Mouse (Mus musculus): Measurements from ENCODE around the gene Cybrd1.

The Cybrd1 gene

GRCm38 (mm10) chr2:71176329-71177249, 58.9 kb downstream of the Cybrd1 start:
- no peak for DNase-seq (ENCODE audit: low spot score)

- DNase-seq (ENCODE audit: low spot score), result no peak
Observed at GRCm38 (mm10) chr2:71177250-71177615, 59.5 kb downstream of the Cybrd1 start.

- no peak for DNase-seq (ENCODE audit: low spot score)
Observed at GRCm38 (mm10) chr2:71177760-71178159, 60.0 kb downstream of the Cybrd1 start.

DNA sequence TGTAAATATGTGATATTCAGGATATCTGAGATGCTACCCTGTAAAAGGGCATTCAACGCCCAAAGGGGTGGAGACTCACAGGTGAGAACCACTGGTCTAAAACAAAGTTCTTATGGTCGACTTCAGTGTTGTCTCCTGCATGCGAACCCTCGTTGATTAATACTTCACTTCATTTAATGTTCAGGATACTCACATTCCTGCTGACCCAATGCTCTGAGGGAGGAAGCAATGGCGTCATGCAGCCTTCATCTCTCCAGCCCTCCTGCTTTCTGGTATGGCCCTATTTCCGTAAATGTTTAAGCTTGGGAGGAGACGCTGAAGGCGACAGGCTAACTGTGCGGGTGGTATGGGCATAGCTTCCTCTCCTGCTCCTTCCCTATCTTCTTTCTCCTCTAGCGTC, 62.0 kb downstream of the Cybrd1 start:
- no peak for DNase-seq (ENCODE audit: low spot score)

DNA sequence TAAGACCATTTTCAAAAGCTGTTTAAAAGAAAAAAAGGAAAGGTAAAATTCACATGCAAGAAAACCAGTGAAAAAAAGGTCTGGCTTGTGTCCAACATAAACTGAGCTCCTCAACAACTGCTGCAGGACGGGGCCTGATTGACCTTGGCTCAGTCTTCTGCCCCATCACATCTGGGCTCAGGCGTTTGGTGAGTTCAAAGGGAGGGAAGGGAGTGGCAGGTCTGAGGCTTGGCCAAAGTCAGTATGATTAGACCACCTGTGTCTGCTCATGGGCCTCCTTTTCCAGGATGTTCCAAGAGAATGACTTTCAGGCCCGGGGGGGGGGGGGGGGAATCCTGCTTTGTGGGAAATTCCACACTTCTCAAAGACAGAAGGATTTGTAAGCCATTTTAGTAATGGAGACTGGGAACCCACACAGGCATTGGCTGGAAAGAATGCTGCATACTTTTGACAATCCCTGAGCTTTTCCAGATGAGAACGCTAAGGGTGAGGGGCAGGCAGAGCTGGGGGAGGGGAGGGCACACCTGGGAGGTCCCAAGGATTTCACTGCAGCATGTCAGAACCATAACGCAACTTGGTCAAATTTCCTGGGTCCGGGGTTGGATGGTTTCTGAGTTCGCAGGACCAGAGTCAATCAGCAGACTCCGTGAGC, 63.0 kb downstream of the Cybrd1 start:
- peak; percentile 10 for DNase-seq (ENCODE audit: low spot score)

DNA sequence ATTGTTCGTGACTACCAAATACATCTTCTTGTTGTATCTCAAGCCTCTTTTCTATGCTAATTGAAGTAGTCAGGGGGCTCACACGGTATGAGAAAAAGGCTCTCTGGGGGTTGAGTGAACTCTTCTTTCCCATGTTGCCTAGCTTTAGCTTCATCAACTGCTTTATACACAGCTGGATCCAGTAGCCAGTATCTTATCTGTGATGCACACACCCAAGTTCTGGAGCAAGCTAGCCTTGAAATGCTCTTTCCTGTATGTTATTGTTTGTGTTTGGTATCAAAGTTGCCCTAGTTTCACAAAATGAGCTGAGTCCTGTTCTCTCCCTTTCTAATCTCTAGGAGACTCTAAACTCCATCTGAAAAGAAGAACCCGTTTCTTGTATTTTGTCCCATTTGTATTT, 70.2 kb downstream of the Cybrd1 start:
- DNase-seq (ENCODE audit: low spot score), result no peak

DNA sequence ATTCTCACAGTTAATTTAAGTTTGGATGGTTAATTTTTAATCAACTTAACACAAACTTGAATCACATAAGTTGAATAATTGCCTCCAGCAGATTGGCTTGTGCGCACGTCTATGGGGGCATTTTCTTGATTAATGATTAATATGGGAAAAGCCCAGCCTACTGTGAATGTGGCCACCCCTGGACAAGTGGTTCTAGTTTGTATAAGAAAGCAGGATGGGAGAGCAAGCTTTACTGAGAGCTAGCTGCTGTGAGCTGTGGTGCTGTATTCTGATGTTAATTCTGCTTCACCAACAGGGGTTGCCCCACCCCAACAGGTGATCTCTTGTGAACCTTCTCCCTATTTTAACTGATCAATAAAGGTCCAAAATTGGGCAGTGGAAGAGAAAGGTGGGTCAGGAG, 71.1 kb downstream of the Cybrd1 start:
- no peak for DNase-seq (ENCODE audit: low spot score)

- DNase-seq (ENCODE audit: low spot score), result no peak
Observed at GRCm38 (mm10) chr2:71191391-71192194, 73.9 kb downstream of the Cybrd1 start.

GRCm38 (mm10) chr2:71192195-71192807, 74.6 kb downstream of the Cybrd1 start:
- DNase-seq (ENCODE audit: low spot score), result no peak
